Mouse (Mus musculus) embryonic fibroblast, embryonic 13.5 days (primary cell): ENCODE data around the gene Chpf2.

Experiments
- CTCF ChIP-seq: IDR thresholded peaks from 2 replicates; pipeline ENCODE4 v1.5.1; 2011; ENCODE audit warnings: mild to moderate bottlenecking, control low read depth, low read length, moderate library complexity, borderline replicate concordance; ENCODE audit not compliant: insufficient read depth
- POLR2A ChIP-seq: IDR thresholded peaks from 2 replicates; pipeline ENCODE4 v1.6.1; 2011; ENCODE audit warnings: low read depth, mild to moderate bottlenecking, control low read depth, low read length, moderate library complexity

- TF ChIP-seq CTCF: no peak
- no peak for TF ChIP-seq POLR2A
These were observed 34.1 kb downstream of the Chpf2 start for GRCm38 (mm10) chr5:24620626-24621025.
